Mouse (Mus musculus) megakaryocyte, embryonic 14.5 days (primary cell): Measurements from ENCODE around the gene Ptges2. TPM values are rescaled to one million over a fixed set of nuclear protein-coding genes. Genes with fewer than 3 reads are reported as not detected.
A peak's percentile ranks its signal among the peaks of the same experiment; 100 is the strongest.

Experiments used
- H3K27me3 ChIP-seq: replicated peaks from 2 replicates; pipeline ENCODE3; 2012; ENCODE audit warnings: inconsistent platforms
- H3K36me3 ChIP-seq: replicated peaks from 2 replicates; pipeline ENCODE3; 2012; ENCODE audit warnings: low read length, inconsistent platforms, mixed read lengths
- H3K4me1 ChIP-seq: 2 replicates; pipeline ENCODE4 v1.6.1; 2012; ENCODE audit warnings: inconsistent platforms
- H3K4me3 ChIP-seq: replicated peaks from 2 replicates; pipeline ENCODE3; 2012; ENCODE audit warnings: moderate library complexity, mild to moderate bottlenecking, inconsistent platforms
- H3K9me3 ChIP-seq: 2 replicates; pipeline ENCODE4 v1.6.1; 2012; ENCODE audit warnings: inconsistent platforms
- FLI1 ChIP-seq: IDR thresholded peaks from 2 replicates; pipeline ENCODE4 v1.6.1; 2012; ENCODE audit warnings: low read length, inconsistent platforms, mixed read lengths
- GATA1 ChIP-seq: IDR thresholded peaks from 3 replicates; pipeline ENCODE4 v1.6.1; 2012; ENCODE audit warnings: mixed read lengths, low read length, inconsistent platforms, borderline replicate concordance
- polyA plus RNA-seq: library from polyadenylated mRNA; stranded (reverse); fragments of >175 nt; gene quantifications from 2 replicates; pipeline ENCODE4 v1.2.3, GENCODE M21; 2012; ENCODE audit warnings: low replicate concordance; ENCODE audit not compliant: insufficient read depth

The Ptges2 gene
- polyA plus RNA-seq, 1 experiment: 3.4 TPM

DNA sequence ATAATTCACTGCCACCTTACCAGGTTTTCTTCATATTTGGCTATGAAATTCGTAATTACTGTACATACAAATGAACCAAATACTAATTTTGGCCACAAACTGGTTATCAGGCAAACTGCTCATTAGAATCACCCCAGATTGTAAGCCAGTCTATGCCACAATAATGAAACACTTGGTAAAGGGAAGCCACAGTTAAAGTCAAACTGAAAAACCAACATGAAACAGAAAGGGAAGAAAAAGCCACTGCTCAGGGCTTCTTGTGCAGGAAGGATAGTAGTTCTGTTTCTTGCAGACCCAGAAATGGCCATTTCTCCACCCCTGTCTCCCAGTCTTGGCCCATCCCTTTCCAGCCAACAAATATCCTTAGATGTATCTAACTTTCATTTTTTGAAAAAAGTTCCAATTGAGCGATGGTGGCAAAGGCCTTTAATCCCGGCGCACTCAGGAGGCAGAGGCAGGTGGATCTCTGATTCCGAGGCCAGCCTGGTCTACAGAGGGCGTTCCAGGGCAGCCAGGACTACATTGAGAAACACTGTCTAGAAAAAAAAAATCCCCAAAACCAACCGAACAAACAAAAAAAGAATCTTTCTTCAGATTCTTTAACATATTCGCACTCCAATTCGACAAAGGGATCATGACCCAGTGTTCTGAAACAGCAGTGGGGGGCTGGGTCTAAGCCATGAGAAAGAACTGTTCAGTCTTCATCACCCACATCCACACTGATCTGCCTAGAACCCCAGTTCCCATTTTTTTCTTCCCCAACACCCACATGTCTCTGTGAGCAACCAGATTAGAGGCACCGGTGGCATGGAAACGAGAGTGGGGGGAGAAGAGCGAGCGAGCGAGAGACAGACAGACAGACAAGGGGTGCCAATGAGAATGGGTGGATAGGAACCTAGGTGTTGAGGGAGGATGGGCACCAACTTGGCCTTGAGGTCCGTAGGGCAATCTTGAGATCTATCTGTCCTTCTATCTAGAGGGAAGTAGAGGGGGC is 54.4 kb downstream of the Ptges2 start, which contains the start of gene Naif1:
Naif1 (plus strand) TSS at position 697 of the 994 bp plus-strand sequence.
- Histone ChIP-seq H3K27me3 (no peaks in the 10 kb centered on the region), H3K9me3 (no peaks in the 10 kb centered on the region), H3K4me3 (peak within 1 kb of the TSS; percentile 97), H3K36me3 (peaks cover 27% of the 10 kb centered on the region), H3K4me1 (peaks cover 81% of the 10 kb centered on the region)
- TF ChIP-seq GATA1 (no peak), FLI1 (no peak)

DNA sequence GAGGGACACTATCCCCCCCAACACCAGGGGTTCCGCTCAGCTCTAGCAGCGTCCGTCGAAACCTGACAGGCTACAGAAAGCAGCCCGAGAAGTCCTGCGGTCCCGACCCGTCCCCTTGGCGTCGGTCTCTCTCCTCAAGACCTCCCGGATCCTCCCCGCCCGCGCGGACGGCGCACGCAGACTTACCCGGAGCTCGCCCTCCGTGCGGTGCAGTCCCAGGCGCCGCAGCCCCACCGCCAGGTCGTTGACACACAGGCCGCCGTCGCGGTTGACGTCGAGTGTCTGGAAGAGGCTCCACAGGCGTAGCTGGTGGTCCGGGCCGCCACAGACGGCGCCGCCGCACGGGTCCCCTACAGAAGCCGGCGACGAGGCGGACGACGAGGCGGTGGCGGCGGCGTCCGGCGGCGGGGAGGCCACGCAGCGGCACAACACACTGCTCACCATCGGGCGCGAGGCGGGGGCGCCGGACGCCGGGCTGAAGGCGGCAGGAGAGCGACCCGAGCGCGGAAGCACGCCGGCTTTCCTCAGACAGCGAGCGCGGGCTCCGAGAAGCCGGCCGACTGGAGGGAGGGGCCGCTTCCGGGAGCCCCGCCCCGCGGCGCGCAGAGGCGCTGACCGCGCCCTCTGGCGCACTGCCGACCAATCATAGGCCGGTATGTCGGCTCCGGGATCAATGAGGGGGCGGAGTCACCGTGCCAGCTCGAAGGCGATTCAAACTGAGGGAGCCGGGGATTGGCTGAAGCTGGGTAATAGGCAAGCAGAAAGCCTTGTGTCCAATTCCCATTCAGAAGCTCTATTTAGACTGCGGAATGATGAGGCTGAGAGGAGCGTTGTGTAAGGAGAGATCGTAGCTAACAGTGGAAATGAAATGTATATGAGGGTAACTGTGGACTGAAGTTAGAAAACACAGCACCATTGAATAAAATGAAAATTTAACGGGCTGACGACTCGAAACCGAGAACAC is 55.5 kb downstream of the Ptges2 start, which contains the start of gene Slc25a25:
Slc25a25 (minus strand) TSS at position 565 of the 964 bp plus-strand sequence.
- Histone ChIP-seq H3K9me3 (no peaks in the 10 kb centered on the region), H3K4me3 (peak within 1 kb of the TSS; percentile 97), H3K36me3 (peaks cover 28% of the 10 kb centered on the region), H3K4me1 (peaks cover 72% of the 10 kb centered on the region), H3K27me3 (no peaks in the 10 kb centered on the region)
- no peak for TF ChIP-seq GATA1
- peak; percentile 8; the same call in 1 of the 2 replicates for TF ChIP-seq FLI1

DNA sequence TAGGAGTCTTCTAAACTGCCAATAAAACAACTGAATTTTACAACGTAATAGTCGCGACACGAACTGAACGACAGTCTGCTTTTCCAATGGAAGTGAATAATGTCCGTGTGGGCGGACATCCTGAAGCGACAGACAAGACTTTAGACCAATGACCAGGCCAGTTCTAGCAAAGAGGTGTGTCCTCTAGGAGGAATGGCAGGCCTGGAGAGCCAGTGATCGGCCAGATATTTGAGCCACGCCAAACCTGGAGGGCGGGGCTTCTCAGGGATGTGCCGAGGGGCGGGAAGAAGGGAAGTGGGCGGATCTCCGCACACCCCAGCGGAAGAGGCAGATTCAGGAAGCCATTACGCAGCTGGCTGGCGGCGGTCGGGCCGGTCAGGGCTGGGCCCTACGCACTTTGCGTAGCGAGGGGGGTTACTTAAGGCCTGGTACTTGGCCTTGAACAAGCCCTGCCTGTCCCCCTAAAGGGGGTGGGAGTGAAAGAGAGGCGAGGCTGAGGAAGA is 56.2 kb downstream of the Ptges2 start:
- TF ChIP-seq FLI1 (no peak), GATA1 (no peak)
- peak overlapping the region; percentile 97 for H3K4me3 ChIP-seq
- no peaks in the 10 kb centered on the region for H3K27me3 ChIP-seq
- no peaks in the 10 kb centered on the region for H3K9me3 ChIP-seq
- peaks cover 70% of the 10 kb centered on the region for H3K4me1 ChIP-seq
- peaks cover 31% of the 10 kb centered on the region for H3K36me3 ChIP-seq

DNA sequence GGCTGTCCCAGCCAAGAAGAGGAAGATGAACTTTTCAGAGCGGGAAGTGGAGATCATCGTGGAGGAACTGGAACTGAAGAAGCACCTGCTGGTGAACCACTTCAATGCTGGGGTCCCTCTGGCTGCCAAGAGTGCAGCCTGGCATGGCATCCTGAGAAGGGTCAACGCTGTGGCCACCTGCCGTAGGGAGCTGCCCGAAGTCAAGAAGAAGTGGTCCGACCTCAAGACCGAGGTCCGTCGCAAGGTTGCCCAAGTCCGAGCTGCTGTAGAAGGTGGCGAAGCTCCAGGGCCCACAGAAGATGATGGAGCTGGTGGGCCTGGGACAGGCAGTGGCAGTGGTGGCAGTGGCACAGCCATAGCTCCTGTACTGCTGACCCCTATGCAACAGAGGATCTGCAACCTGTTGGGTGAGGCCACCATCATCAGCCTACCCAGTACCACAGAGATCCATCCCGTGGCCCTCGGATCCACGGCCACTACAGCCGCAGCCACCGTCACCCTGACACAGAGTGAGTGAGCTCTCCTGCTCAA is 56.8 kb downstream of the Ptges2 start:
- peaks cover 64% of the 10 kb centered on the region for H3K4me1 ChIP-seq
- no peaks in the 10 kb centered on the region for H3K27me3 ChIP-seq
- H3K9me3 ChIP-seq: no peaks in the 10 kb centered on the region
- TF ChIP-seq GATA1 (no peak), FLI1 (no peak)
- H3K4me3 ChIP-seq: peak overlapping the region; percentile 97
- H3K36me3 ChIP-seq: peaks cover 37% of the 10 kb centered on the region

DNA sequence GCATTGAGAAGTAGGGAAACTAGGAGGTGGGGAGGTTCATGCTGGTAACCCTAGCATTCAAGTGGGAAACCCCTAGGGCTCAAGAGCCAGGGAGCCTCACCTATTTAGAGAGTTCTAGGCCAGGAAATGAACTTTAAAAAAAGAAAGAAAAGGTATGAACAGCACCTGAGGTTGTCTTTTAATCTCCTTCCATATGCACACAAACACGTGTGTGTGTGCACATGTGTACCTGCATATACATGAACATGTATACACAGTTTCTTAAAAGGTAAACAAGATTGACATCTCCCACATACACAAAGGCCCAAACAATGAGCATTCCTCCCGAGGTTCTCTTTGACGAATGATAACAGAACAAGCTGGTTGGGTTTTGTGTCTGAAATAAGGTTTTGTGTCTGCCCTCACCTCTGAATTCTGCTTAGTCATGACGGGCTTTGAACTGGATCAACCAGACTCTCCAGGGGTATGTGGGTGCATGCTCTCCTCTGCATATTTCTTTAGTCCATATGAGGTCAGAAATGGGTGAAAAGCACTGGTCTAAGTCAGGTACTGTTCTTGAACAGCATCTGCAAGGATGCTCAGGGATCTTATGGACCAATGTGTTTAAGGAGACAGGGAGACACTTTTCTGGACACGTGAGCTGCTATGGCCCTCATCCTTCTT is 58.1 kb downstream of the Ptges2 start:
- H3K4me3 ChIP-seq: peak overlapping the region; percentile 74
- H3K9me3 ChIP-seq: no peaks in the 10 kb centered on the region
- peaks cover 37% of the 10 kb centered on the region for H3K36me3 ChIP-seq
- H3K4me1 ChIP-seq: peaks cover 52% of the 10 kb centered on the region
- no peaks in the 10 kb centered on the region for H3K27me3 ChIP-seq
- TF ChIP-seq GATA1 (no peak), FLI1 (no peak)

DNA sequence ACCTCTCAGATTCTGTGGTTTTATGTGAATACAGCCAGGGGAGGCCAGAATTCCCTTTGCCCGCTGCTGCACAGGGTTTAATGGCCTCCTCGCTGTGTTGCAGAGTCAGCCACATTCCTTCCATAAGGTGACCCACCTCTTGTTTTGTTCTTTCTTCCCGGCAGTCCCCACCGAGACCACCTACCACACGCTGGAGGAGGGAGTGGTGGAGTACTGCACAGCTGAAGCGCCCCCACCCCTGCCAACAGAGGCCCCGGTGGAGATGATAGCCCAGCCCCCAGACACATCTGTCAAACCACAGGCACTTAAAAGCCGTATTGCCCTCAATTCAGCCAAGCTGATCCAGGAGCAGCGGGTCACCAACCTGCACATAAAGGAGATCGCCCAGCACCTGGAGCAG is 58.9 kb downstream of the Ptges2 start:
- H3K27me3 ChIP-seq: no peaks in the 10 kb centered on the region
- peaks cover 37% of the 10 kb centered on the region for H3K36me3 ChIP-seq
- H3K4me1 ChIP-seq: peaks cover 45% of the 10 kb centered on the region
- TF ChIP-seq GATA1 (no peak), FLI1 (no peak)
- no peak overlapping the region for H3K4me3 ChIP-seq
- H3K9me3 ChIP-seq: no peaks in the 10 kb centered on the region

DNA sequence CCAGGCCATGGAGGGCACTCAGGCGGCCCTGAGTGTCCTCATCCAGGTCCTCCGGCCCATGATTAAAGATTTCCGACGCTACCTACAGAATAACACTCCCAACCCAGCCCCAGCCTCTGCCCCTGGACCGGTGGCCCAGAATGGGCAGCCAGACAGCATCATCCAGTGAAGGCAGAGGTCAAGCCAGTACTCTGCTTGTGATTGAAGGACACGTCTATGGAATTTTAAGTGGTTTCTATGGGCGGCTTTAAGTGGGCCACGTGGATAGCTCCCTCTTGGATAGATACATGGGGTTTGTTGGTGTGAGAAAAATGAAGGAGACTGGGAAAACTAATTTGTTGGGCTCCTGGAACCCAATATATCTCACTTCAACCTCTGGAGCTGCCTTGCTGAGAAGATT is 59.4 kb downstream of the Ptges2 start:
- TF ChIP-seq FLI1 (no peak), GATA1 (no peak)
- H3K4me3 ChIP-seq: no peak overlapping the region
- H3K27me3 ChIP-seq: no peaks in the 10 kb centered on the region
- H3K9me3 ChIP-seq: peaks cover 1% of the 10 kb centered on the region; the same call in 1 of the 2 replicates
- H3K4me1 ChIP-seq: peaks cover 41% of the 10 kb centered on the region
- peaks cover 37% of the 10 kb centered on the region for H3K36me3 ChIP-seq

Other genes starting within 250 kb of the Ptges2 start
- 20.7 and 115 TPM in 2 replicates for gene Prrc2b, start 244.8 kb upstream of the Ptges2 start, polyA plus RNA-seq
- 5.3 and 16.0 TPM in 2 replicates for gene Pomt1, start 159.3 kb upstream of the Ptges2 start, polyA plus RNA-seq
- gene Uck1, start 135.7 kb upstream of the Ptges2 start, polyA plus RNA-seq: 26.0 and 29.8 TPM in 2 replicates
- gene Golga2, start 108.5 kb upstream of the Ptges2 start, polyA plus RNA-seq: 26.0 and 40.5 TPM in 2 replicates
- 652 and 1,719 TPM in 2 replicates for gene Swi5, start 107.8 kb upstream of the Ptges2 start, polyA plus RNA-seq
- gene Ciz1, start 43.6 kb upstream of the Ptges2 start, polyA plus RNA-seq: 103 and 163 TPM in 2 replicates
- gene Dnm1, start 42.6 kb upstream of the Ptges2 start, polyA plus RNA-seq: 3.6 and 6.2 TPM in 2 replicates
- gene 1110008P14Rik, start 14.0 kb upstream of the Ptges2 start, polyA plus RNA-seq: 74.3 and 79.5 TPM in 2 replicates
- 15.0 and 32.0 TPM in 2 replicates for gene Lcn2, start 7.6 kb upstream of the Ptges2 start, polyA plus RNA-seq
- gene Naif1, start 54.6 kb downstream of the Ptges2 start, polyA plus RNA-seq: 3.9 and 10.8 TPM in 2 replicates
- gene Slc25a25, start 55.5 kb downstream of the Ptges2 start, polyA plus RNA-seq: 7.3 and 7.9 TPM in 2 replicates
- 0.64 and 1.8 TPM in 2 replicates for gene Fam102a, start 139.4 kb downstream of the Ptges2 start, polyA plus RNA-seq
- 2.8 and 10.0 TPM in 2 replicates for gene Dpm2, start 175.0 kb downstream of the Ptges2 start, polyA plus RNA-seq
- not detected in 2 replicates for gene Pip5kl1, start 178.9 kb downstream of the Ptges2 start, polyA plus RNA-seq
- not detected in 2 replicates for gene 9430097D07Rik, start 179.8 kb downstream of the Ptges2 start, polyA plus RNA-seq
- 16.3 and 18.9 TPM in 2 replicates for gene St6galnac4, start 191.2 kb downstream of the Ptges2 start, polyA plus RNA-seq
- gene St6galnac6, start 203.8 kb downstream of the Ptges2 start, polyA plus RNA-seq: 36.4 and 40.9 TPM in 2 replicates
- 11.0 and 12.2 TPM in 2 replicates for gene Ak1, start 225.9 kb downstream of the Ptges2 start, polyA plus RNA-seq